Mouse (Mus musculus): ENCODE measurements around the gene Speg. TPM values are rescaled to one million over a fixed set of nuclear protein-coding genes. Genes with fewer than 3 reads are reported as not detected.

Speg gene
- polyA plus RNA-seq, 1 experiment = 35.0 TPM

- peaks cover 14% of the 10 kb centered on the region; the same call in 1 of the 2 replicates for H3K4me1 ChIP-seq (ENCODE audit: control insufficient read depth, insufficient read depth, low read length)
- peak overlapping the region; percentile 89 for H3K4me3 ChIP-seq (replicated peaks; ENCODE audit: extremely low read depth, low read depth, low read length)
- no peak for DNase-seq
- TF ChIP-seq CTCF (IDR thresholded peaks at IDR 0.05; ENCODE audit: insufficient read depth, low read length) (no peak), POLR2A (IDR thresholded peaks at IDR 0.05; ENCODE audit: borderline replicate concordance, extremely low read depth, low read depth, low read length) (no peak)
- under 1% methylated on average over 25 of the region's 25 CpGs for whole genome bisulfite sequencing
These were observed 103.4 kb downstream of the Speg start for GRCm38 (mm10) chr1:75478497-75478896.

DNA sequence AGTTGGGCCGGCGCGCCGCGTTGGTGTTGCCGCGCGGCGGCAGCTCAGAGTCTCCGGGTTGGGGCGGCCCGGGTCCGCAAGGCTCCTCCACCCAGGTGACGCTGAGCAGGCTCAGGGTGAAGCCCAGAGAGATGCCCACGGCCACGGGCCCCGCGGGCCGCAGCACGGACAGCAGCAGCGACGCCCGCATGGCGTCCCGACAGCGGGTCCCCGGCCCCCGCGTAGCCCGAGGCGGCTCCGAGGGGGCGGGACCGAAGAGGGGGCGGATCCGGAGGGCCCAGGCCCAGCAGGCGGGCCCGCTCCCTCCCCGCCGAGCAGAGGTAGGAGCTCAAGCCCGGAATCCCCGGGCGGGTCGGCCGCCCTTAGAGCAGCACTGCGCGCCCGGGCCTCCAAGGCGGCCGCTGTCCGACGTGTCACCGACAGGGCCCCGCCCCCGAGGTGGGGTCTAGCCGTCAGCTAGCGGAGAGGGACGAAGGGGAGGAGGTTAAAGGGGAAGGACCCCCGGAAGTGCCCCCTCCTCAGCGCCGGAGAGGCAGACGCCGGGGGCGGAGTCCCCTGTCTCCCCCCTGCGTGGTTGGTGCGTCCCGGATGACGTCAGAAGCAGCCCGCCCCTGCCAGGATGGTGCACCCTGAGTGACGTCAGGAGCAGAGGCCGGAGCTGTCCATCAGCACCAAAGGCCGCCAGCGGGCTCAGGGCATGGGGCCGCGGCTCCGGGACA is 104.0 kb downstream of the Speg start, which contains the start of the genes Chpf and Tmem198:
TSS of gene Chpf (minus strand) at position 392 of the 719 bp plus-strand sequence.
TSS of gene Tmem198 (plus strand) at position 617 of the 719 bp plus-strand sequence.
- 0 out of 2 replicates have a peak, but pooled peaks have one; percentile 5 for TF ChIP-seq POLR2A (IDR thresholded peaks at IDR 0.05; ENCODE audit: borderline replicate concordance, extremely low read depth, low read depth, low read length)
- TF ChIP-seq CTCF (IDR thresholded peaks at IDR 0.05; ENCODE audit: insufficient read depth, low read length) = no peak
- peak; percentile 96 for DNase-seq
- under 1% methylated on average over 75 of the region's 76 CpGs for WGBS
- H3K4me1 ChIP-seq (ENCODE audit: control insufficient read depth, insufficient read depth, low read length) = peaks cover 14% of the 10 kb centered on the region; the same call in 1 of the 2 replicates
- H3K4me3 ChIP-seq (replicated peaks; ENCODE audit: extremely low read depth, low read depth, low read length) = peak within 1 kb of the TSS; percentile 89

GRCm38 (mm10) chr1:75479635-75479989 is 104.5 kb downstream of the Speg start:
- Histone ChIP-seq H3K4me3 (replicated peaks; ENCODE audit: extremely low read depth, low read depth, low read length) (peak overlapping the region; percentile 45), H3K4me1 (ENCODE audit: control insufficient read depth, insufficient read depth, low read length) (peaks cover 14% of the 10 kb centered on the region; the same call in 1 of the 2 replicates)
- TF ChIP-seq POLR2A (IDR thresholded peaks at IDR 0.05; ENCODE audit: borderline replicate concordance, extremely low read depth, low read depth, low read length) (no peak), CTCF (IDR thresholded peaks at IDR 0.05; ENCODE audit: insufficient read depth, low read length) (no peak)
- 2% methylated on average over 24 of the region's 24 CpGs for WGBS
- no peak for DNase-seq

- 21% methylated on average over 13 of the region's 13 CpGs for WGBS
- Histone ChIP-seq H3K4me1 (ENCODE audit: control insufficient read depth, insufficient read depth, low read length) (peaks cover 14% of the 10 kb centered on the region; the same call in 1 of the 2 replicates), H3K4me3 (replicated peaks; ENCODE audit: extremely low read depth, low read depth, low read length) (no peak overlapping the region)
- no peak for DNase-seq
- TF ChIP-seq POLR2A (IDR thresholded peaks at IDR 0.05; ENCODE audit: borderline replicate concordance, extremely low read depth, low read depth, low read length) (no peak), CTCF (IDR thresholded peaks at IDR 0.05; ENCODE audit: insufficient read depth, low read length) (no peak)
These were observed 104.9 kb downstream of the Speg start for GRCm38 (mm10) chr1:75480036-75480435.

- no peak for DNase-seq
- TF ChIP-seq CTCF (IDR thresholded peaks at IDR 0.05; ENCODE audit: insufficient read depth, low read length) (no peak), POLR2A (IDR thresholded peaks at IDR 0.05; ENCODE audit: borderline replicate concordance, extremely low read depth, low read depth, low read length) (no peak)
- Histone ChIP-seq H3K4me1 (ENCODE audit: control insufficient read depth, insufficient read depth, low read length) (peaks cover 14% of the 10 kb centered on the region; the same call in 1 of the 2 replicates), H3K4me3 (replicated peaks; ENCODE audit: extremely low read depth, low read depth, low read length) (no peak overlapping the region)
- 82% methylated on average over 7 of the region's 7 CpGs for WGBS
These were observed 105.6 kb downstream of the Speg start for GRCm38 (mm10) chr1:75480735-75481134.

Other genes starting within 250 kb of the Speg start
- 1.4 and 2.0 TPM in 2 replicates for gene Slc23a3, start 241.4 kb upstream of the Speg start, polyA plus RNA-seq (2012; rRNA removed)
- gene Cnppd1, start 232.6 kb upstream of the Speg start, polyA plus RNA-seq (2012; rRNA removed) = 57.6 and 64.3 TPM in 2 replicates
- 112 and 123 TPM in 2 replicates for gene Retreg2, start 232.5 kb upstream of the Speg start, polyA plus RNA-seq (2012; rRNA removed)
- 59.4 and 68.0 TPM in 2 replicates for gene Zfand2b, start 206.7 kb upstream of the Speg start, polyA plus RNA-seq (2012; rRNA removed)
- gene Abcb6, start 194.9 kb upstream of the Speg start, polyA plus RNA-seq (2012; rRNA removed) = 14.6 and 18.7 TPM in 2 replicates
- 15.4 and 20.0 TPM in 2 replicates for gene Ankzf1, start 183.1 kb upstream of the Speg start, polyA plus RNA-seq (2012; rRNA removed)
- gene Atg9a, start 183.1 kb upstream of the Speg start, polyA plus RNA-seq (2012; rRNA removed) = 65.7 and 73.3 TPM in 2 replicates
- gene Glb1l, start 164.5 kb upstream of the Speg start, polyA plus RNA-seq (2012; rRNA removed) = 8.8 and 15.4 TPM in 2 replicates
- 130 and 140 TPM in 2 replicates for gene Stk16, start 164.5 kb upstream of the Speg start, polyA plus RNA-seq (2012; rRNA removed)
- gene Tuba4a, start 155.4 kb upstream of the Speg start, polyA plus RNA-seq (2012; rRNA removed) = 36.6 and 103 TPM in 2 replicates
- gene A630095N17Rik, start 143.2 kb upstream of the Speg start, polyA plus RNA-seq (2012; rRNA removed) = not detected in 2 replicates
- 54.5 and 56.1 TPM in 2 replicates for gene Dnajb2, start 138.9 kb upstream of the Speg start, polyA plus RNA-seq (2012; rRNA removed)
- gene Ptprn, start 110.8 kb upstream of the Speg start, polyA plus RNA-seq (2012; rRNA removed) = 2.1 and 2.5 TPM in 2 replicates
- gene Resp18, start 96.9 kb upstream of the Speg start, polyA plus RNA-seq (2012; rRNA removed) = 1.2 and 2.5 TPM in 2 replicates
- gene Dnpep, start 57.3 kb upstream of the Speg start, polyA plus RNA-seq (2012; rRNA removed) = 104 and 129 TPM in 2 replicates
- 107 and 185 TPM in 2 replicates for gene Des, start 15.0 kb upstream of the Speg start, polyA plus RNA-seq (2012; rRNA removed)
- 106 and 125 TPM in 2 replicates for gene Gmppa, start 60.6 kb downstream of the Speg start, polyA plus RNA-seq (2012; rRNA removed)
- gene Asic4, start 75.1 kb downstream of the Speg start, polyA plus RNA-seq (2012; rRNA removed) = 0.05 TPM in 1 of 2 replicates, not detected in the other
- gene Chpf, start 104.0 kb downstream of the Speg start, polyA plus RNA-seq (2012; rRNA removed) = 89.7 and 127 TPM in 2 replicates
- gene Tmem198, start 104.2 kb downstream of the Speg start, polyA plus RNA-seq (2012; rRNA removed) = 5.2 and 7.4 TPM in 2 replicates
- gene Obsl1, start 131.2 kb downstream of the Speg start, polyA plus RNA-seq (2012; rRNA removed) = 20.7 and 26.1 TPM in 2 replicates
- gene Inha, start 131.8 kb downstream of the Speg start, polyA plus RNA-seq (2012; rRNA removed) = 13.6 and 14.3 TPM in 2 replicates
- gene Stk11ip, start 146.2 kb downstream of the Speg start, polyA plus RNA-seq (2012; rRNA removed) = 44.1 and 50.6 TPM in 2 replicates
- gene Slc4a3, start 171.0 kb downstream of the Speg start, polyA plus RNA-seq (2012; rRNA removed) = 29.7 and 35.3 TPM in 2 replicates